ENCODE assay signal across 20 mouse cellular contexts in genomic region chr12:56386955-56387646, GRCm38 (mm10). TPM values are rescaled to one million over a fixed set of nuclear protein-coding genes. Genes with fewer than 3 reads are reported as not detected.
DNase-seq lines count a peak whose midpoint lies in the region; ATAC-seq and TF ChIP-seq lines count a peak whose summit lies in the region.
"Had no signal": no experiment of that assay in that cellular context is flagged by ENCODE, and none has a peak within 500 bp of the region (broad histone marks: within the 10 kb centered on the region; RNA-seq: fewer than 3 reads in every experiment).

No protein-coding gene starts in this region.

- peak; percentile 20 for DNase-seq in hindbrain, embryonic 10.5 days (ENCODE audit: low spot score)
- DNase-seq in natural killer cell, adult 2 months (ENCODE audit: low spot score in 2 of 2): no peak
- DNase-seq: cerebellum, adult 8-10 months; gastrocnemius, adult 2 months; heart, adult 18-20 months; heart, postnatal 4 days; kidney, adult 11 months; layer of hippocampus, postnatal 36 days; lung, postnatal 4 days; thymus, postnatal 14 days had no signal

- H3K4me2 ChIP-seq in hindbrain, embryonic 12.5 days (replicated peaks): no peak overlapping the region
- H3K4me2 ChIP-seq in forebrain, embryonic 13.5 days: 0 out of 2 replicates have a peak overlapping the region, but pooled peaks have one; percentile 28
- H3K4me2 ChIP-seq in hindbrain, embryonic 15.5 days: no peak overlapping the region
- H3K4me2 ChIP-seq in midbrain, embryonic 15.5 days: 0 out of 2 replicates have a peak overlapping the region, but pooled peaks have one; percentile 5
- no peak overlapping the region for H3K4me2 ChIP-seq in intestine, postnatal 0 days (replicated peaks; ENCODE audit: low read depth)
- H3K4me2 ChIP-seq: limb, embryonic 13.5 days had no signal

- H3K4me1 ChIP-seq in hindbrain, embryonic 10.5 days (replicated peaks): peaks cover 24% of the 10 kb centered on the region
- H3K4me1 ChIP-seq in hindbrain, embryonic 12.5 days: peaks cover 10% of the 10 kb centered on the region
- peaks cover 19% of the 10 kb centered on the region for H3K4me1 ChIP-seq in forebrain, embryonic 13.5 days
- H3K4me1 ChIP-seq in hindbrain, embryonic 15.5 days (replicated peaks): peaks cover 20% of the 10 kb centered on the region; the same call in 1 of the 2 replicates
- peaks cover 22% of the 10 kb centered on the region for H3K4me1 ChIP-seq in midbrain, embryonic 15.5 days
- no peaks in the 10 kb centered on the region for H3K4me1 ChIP-seq in intestine, postnatal 0 days (replicated peaks; ENCODE audit: control insufficient read depth, insufficient read depth, low read length)
- H3K4me1 ChIP-seq: limb, embryonic 13.5 days; lung, embryonic 15.5 days had no signal

- H3K27ac ChIP-seq in hindbrain, embryonic 10.5 days: peak overlapping the region; percentile 56; the same call in 1 of the 2 replicates
- no peak overlapping the region for H3K27ac ChIP-seq in hindbrain, embryonic 12.5 days
- peak overlapping the region; percentile 69 for H3K27ac ChIP-seq in forebrain, embryonic 13.5 days
- H3K27ac ChIP-seq in hindbrain, embryonic 15.5 days (replicated peaks): no peak overlapping the region
- H3K27ac ChIP-seq in midbrain, embryonic 15.5 days: peak overlapping the region; percentile 27; the same call in 1 of the 2 replicates
- no peak overlapping the region for H3K27ac ChIP-seq in intestine, postnatal 0 days (ENCODE audit: low read depth, low read length)
- H3K27ac ChIP-seq: gastrocnemius, adult 2 months; kidney, postnatal 0 days; limb, embryonic 13.5 days; liver, embryonic 14.5 days; lung, embryonic 15.5 days had no signal

- no peaks in the 10 kb centered on the region for H3K9me3 ChIP-seq in hindbrain, embryonic 10.5 days
- no peaks in the 10 kb centered on the region for H3K9me3 ChIP-seq in hindbrain, embryonic 12.5 days (replicated peaks)
- H3K9me3 ChIP-seq in forebrain, embryonic 13.5 days (replicated peaks): no peaks in the 10 kb centered on the region
- H3K9me3 ChIP-seq in hindbrain, embryonic 15.5 days: no peaks in the 10 kb centered on the region
- H3K9me3 ChIP-seq in midbrain, embryonic 15.5 days: no peaks in the 10 kb centered on the region
- H3K9me3 ChIP-seq in intestine, postnatal 0 days (ENCODE audit: control insufficient read depth): no peaks in the 10 kb centered on the region
- H3K9me3 ChIP-seq: limb, embryonic 13.5 days; lung, embryonic 15.5 days had no signal

- no peak for TF ChIP-seq CTCF in intestine, postnatal 0 days (IDR thresholded peaks at IDR 0.05; ENCODE audit: low read depth)

- no peak overlapping the region; the same call in 1 of the 2 replicates for H3K4me3 ChIP-seq in hindbrain, embryonic 10.5 days
- H3K4me3 ChIP-seq in hindbrain, embryonic 12.5 days: no peak overlapping the region
- no peak overlapping the region for H3K4me3 ChIP-seq in forebrain, embryonic 13.5 days
- H3K4me3 ChIP-seq in hindbrain, embryonic 15.5 days: no peak overlapping the region
- H3K4me3 ChIP-seq in midbrain, embryonic 15.5 days: no peak overlapping the region
- no peak overlapping the region for H3K4me3 ChIP-seq in intestine, postnatal 0 days (ENCODE audit: low read depth, low read length)
- H3K4me3 ChIP-seq: gastrocnemius, adult 2 months; limb, embryonic 13.5 days; lung, embryonic 15.5 days had no signal

- no peaks in the 10 kb centered on the region for H3K36me3 ChIP-seq in hindbrain, embryonic 10.5 days
- no peaks in the 10 kb centered on the region for H3K36me3 ChIP-seq in hindbrain, embryonic 12.5 days
- no peaks in the 10 kb centered on the region for H3K36me3 ChIP-seq in forebrain, embryonic 13.5 days (ENCODE audit: poor library complexity, severe bottlenecking)
- no peaks in the 10 kb centered on the region for H3K36me3 ChIP-seq in hindbrain, embryonic 15.5 days
- H3K36me3 ChIP-seq in midbrain, embryonic 15.5 days (replicated peaks): no peaks in the 10 kb centered on the region
- H3K36me3 ChIP-seq in intestine, postnatal 0 days (ENCODE audit: control insufficient read depth, insufficient read depth): no peaks in the 10 kb centered on the region
- H3K36me3 ChIP-seq: limb, embryonic 13.5 days; lung, embryonic 15.5 days had no signal

- H3K27me3 ChIP-seq in hindbrain, embryonic 10.5 days (ENCODE audit: insufficient read depth, poor library complexity, severe bottlenecking): no peaks in the 10 kb centered on the region
- no peaks in the 10 kb centered on the region for H3K27me3 ChIP-seq in hindbrain, embryonic 12.5 days
- H3K27me3 ChIP-seq in forebrain, embryonic 13.5 days: peaks cover 3% of the 10 kb centered on the region; the same call in 1 of the 2 replicates
- no peaks in the 10 kb centered on the region for H3K27me3 ChIP-seq in hindbrain, embryonic 15.5 days
- H3K27me3 ChIP-seq in midbrain, embryonic 15.5 days (replicated peaks): no peaks in the 10 kb centered on the region
- H3K27me3 ChIP-seq in intestine, postnatal 0 days (replicated peaks; ENCODE audit: control insufficient read depth, insufficient read depth, low read length): no peaks in the 10 kb centered on the region
- H3K27me3 ChIP-seq: limb, embryonic 13.5 days; lung, embryonic 15.5 days had no signal

- H3K9ac ChIP-seq in hindbrain, embryonic 12.5 days: no peak overlapping the region
- no peak overlapping the region for H3K9ac ChIP-seq in forebrain, embryonic 13.5 days
- H3K9ac ChIP-seq in hindbrain, embryonic 15.5 days: no peak overlapping the region
- H3K9ac ChIP-seq in midbrain, embryonic 15.5 days: no peak overlapping the region
- H3K9ac ChIP-seq in intestine, postnatal 0 days (ENCODE audit: low read depth, low read length): no peak overlapping the region
- H3K9ac ChIP-seq: limb, embryonic 13.5 days; liver, embryonic 14.5 days; lung, embryonic 15.5 days had no signal

- no peak; the same call in 1 of the 2 replicates for ATAC-seq in hindbrain, embryonic 12.5 days (ENCODE audit: low FRiP score)
- peak; percentile 62 for ATAC-seq in forebrain, embryonic 13.5 days
- ATAC-seq in hindbrain, embryonic 15.5 days (ENCODE audit: low FRiP score, low read depth): 0 out of 2 replicates have a peak, but pooled peaks have one; percentile 51
- ATAC-seq in midbrain, embryonic 15.5 days (replicated peaks): peak; percentile 62
- ATAC-seq in intestine, postnatal 0 days: no peak
- ATAC-seq in CD4-positive, CD25-positive, alpha-beta regulatory T cell, adult 4 months: no peak

- 35% methylated on average over 6 of the region's 6 CpGs for WGBS in hindbrain, embryonic 10.5 days
- 19% methylated on average over 6 of the region's 6 CpGs for WGBS in hindbrain, embryonic 12.5 days
- 6% methylated on average over 6 of the region's 6 CpGs for WGBS in forebrain, embryonic 13.5 days
- WGBS in hindbrain, embryonic 15.5 days: 17% methylated on average over 6 of the region's 6 CpGs
- 14% methylated on average over 6 of the region's 6 CpGs for WGBS in midbrain, embryonic 15.5 days
- 64% methylated on average over 6 of the region's 6 CpGs for WGBS in intestine, postnatal 0 days

RNA-seq across cellular contexts. Expression of gene Mbip, which starts 41.4 kb away (rescaled TPM):
- 44.2 and 47.3 TPM in 2 replicates for polyA plus RNA-seq in hindbrain, embryonic 10.5 days (2016; fragmentation: Nextera tagmentation; extraction: Ambion mirVana)
- polyA plus RNA-seq in hindbrain, embryonic 12.5 days (2016; fragmentation: Nextera tagmentation; extraction: Ambion mirVana): 45.7 and 47.9 TPM in 2 replicates
- polyA plus RNA-seq in forebrain, embryonic 13.5 days (2015; fragmentation: Nextera tagmentation; extraction: Ambion mirVana): 58.5 and 65.7 TPM in 2 replicates
- polyA plus RNA-seq in hindbrain, embryonic 15.5 days (2015; fragmentation: Nextera tagmentation; extraction: Ambion mirVana): 34.4 and 38.3 TPM in 2 replicates
- polyA plus RNA-seq in midbrain, embryonic 15.5 days (2015; fragmentation: Nextera tagmentation; extraction: Ambion mirVana): 43.7 and 46.2 TPM in 2 replicates
- 11.4 TPM in 2 replicates for polyA plus RNA-seq in intestine, postnatal 0 days (2015; fragmentation: Nextera tagmentation; extraction: Ambion mirVana)
- 10 to 100 TPM; 39.5 to 40.5 TPM for polyA plus RNA-seq in CD4-positive, CD25-positive, alpha-beta regulatory T cell, adult 4 months (2017; shearing (Covaris generic))

Comparison
In these comparisons a context has a peak if more than half of its experiments do, and no peak if none do; other contexts are left out.
1. H3K27ac ChIP-seq: peak in hindbrain, embryonic 10.5 days (single experiment), forebrain, embryonic 13.5 days (single experiment) and midbrain, embryonic 15.5 days (single experiment); none in hindbrain, embryonic 12.5 days (single experiment), hindbrain, embryonic 15.5 days (single experiment) and intestine, postnatal 0 days (single experiment).
2. ATAC-seq: peak in forebrain, embryonic 13.5 days (single experiment), hindbrain, embryonic 15.5 days (single experiment) and midbrain, embryonic 15.5 days (single experiment); none in hindbrain, embryonic 12.5 days (single experiment), intestine, postnatal 0 days (single experiment) and CD4-positive, CD25-positive, alpha-beta regulatory T cell, adult 4 months (single experiment).
3. H3K4me2 ChIP-seq: peak in forebrain, embryonic 13.5 days (single experiment) and midbrain, embryonic 15.5 days (single experiment); none in hindbrain, embryonic 12.5 days (single experiment), hindbrain, embryonic 15.5 days (single experiment) and intestine, postnatal 0 days (single experiment).